Mouse (Mus musculus): Measurements from ENCODE around the gene Itpkc.

DNA sequence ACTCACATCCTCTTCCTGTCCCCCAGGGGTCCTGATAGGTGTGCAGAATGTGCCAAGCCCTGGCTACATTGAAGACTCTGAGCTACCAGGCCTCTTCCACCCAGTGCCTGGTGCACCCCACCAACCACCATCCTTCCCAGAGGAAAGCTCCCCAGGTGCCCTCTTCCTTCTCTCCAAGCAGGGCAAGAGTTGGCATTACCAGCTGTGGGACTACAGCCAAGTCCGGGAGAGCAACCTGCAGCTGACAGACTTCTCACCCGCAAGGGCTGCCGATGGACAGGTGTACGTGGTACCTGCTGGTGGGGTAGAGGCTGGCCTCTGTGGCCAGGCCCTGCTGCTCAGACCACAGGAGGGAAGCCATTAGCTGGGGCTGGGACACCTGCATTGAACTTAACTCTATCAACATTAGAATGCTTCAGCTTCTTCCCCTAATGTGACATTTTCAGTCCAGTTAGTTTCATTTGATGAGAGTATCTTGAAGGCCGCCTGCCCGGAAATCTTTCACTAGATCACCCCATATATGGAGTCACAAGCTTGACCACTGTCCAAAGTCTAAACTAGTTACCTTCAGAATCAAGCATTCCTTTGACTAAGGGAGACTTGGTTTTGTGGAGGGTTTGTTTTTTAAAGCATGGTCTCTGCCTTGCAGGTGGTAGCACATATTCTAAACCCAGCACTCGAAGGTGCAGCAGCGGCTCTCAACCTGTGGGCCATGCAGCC, 24.6 kb downstream of the Itpkc start:
- TF ChIP-seq CTCF (IDR thresholded peaks at IDR 0.05; ENCODE audit: low read depth) = no peak
- TF ChIP-seq EP300 (IDR thresholded peaks at IDR 0.05; ENCODE audit: low read depth) = no peak
